11 mouse cellular contexts compared by ENCODE assay signal in the genomic region with DNA sequence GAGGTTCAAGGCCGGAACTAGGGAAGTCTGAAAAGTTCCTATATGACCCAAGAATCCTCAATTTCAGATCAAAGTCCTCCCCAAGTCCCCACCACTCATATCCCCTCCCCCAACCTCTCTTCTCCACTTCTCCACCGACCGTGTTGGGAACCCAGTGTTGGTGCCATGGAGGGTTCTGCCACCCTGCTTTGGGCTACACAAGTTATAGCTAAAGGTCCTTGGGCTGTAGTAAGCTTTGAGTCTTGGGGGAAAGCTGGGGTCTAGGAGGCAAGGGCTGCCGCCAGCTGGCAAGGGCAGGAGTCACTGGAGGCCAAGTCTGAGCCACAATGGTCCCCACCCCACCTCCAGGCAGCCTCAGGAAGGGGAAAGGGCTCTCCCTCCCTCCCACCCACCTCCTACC.
A peak's percentile ranks its signal among the peaks of the same experiment; 100 is the strongest.
DNase-seq lines count a peak whose midpoint lies in the region; ATAC-seq and TF ChIP-seq lines count a peak whose summit lies in the region.
"Had no signal": no experiment of that assay in that cellular context is flagged by ENCODE, and none has a peak within 500 bp of the region (broad histone marks: within the 10 kb centered on the region; RNA-seq: fewer than 3 reads in every experiment).

No protein-coding gene starts in this region.

- intact Hi-C loops in gastrocnemius, postnatal 14 days (cut with DNase I; ENCODE audit: low total_unique reads), result loop anchor here (5.0 kb wide), 1 partner anchor 37 kb away; no protein-coding TSS in a partner anchor

- 0 out of 2 replicates have a peak overlapping the region, but pooled peaks have one; percentile 78 for H3K27ac ChIP-seq in cortical plate, adult 2 months (ENCODE audit: insufficient read depth, low read length)
- H3K27ac ChIP-seq in embryonic fibroblast, embryonic 13.5 days (ENCODE audit: insufficient read depth, low read length), result peak overlapping the region; percentile 49; the same call in 1 of the 2 replicates
- H3K27ac ChIP-seq in limb, embryonic 15.5 days, result no peak overlapping the region
- H3K27ac ChIP-seq: midbrain, embryonic 12.5 days had no signal

- TF ChIP-seq POLR2A in cortical plate, adult 2 months (IDR thresholded peaks at IDR 0.05; ENCODE audit: extremely low read depth, insufficient read depth, low read length), result no peak
- TF ChIP-seq POLR2A in embryonic fibroblast, embryonic 13.5 days (IDR thresholded peaks at IDR 0.05; ENCODE audit: low read depth, low read length), result no peak

- H3K27me3 ChIP-seq in limb, embryonic 15.5 days, result no peaks in the 10 kb centered on the region

- peak overlapping the region; percentile 53 for H3K4me3 ChIP-seq in cortical plate, adult 2 months (ENCODE audit: insufficient read depth, low read length)
- peak overlapping the region; percentile 82 for H3K4me3 ChIP-seq in embryonic fibroblast, embryonic 13.5 days (ENCODE audit: insufficient read depth, low read length)
- H3K4me3 ChIP-seq in limb, embryonic 15.5 days, result peak overlapping the region; percentile 44; the same call in 1 of the 2 replicates
- H3K4me3 ChIP-seq: midbrain, embryonic 12.5 days had no signal

- peak overlapping the region; percentile 64; the same call in 1 of the 2 replicates for H3K4me2 ChIP-seq in limb, embryonic 15.5 days
- H3K4me2 ChIP-seq: midbrain, embryonic 12.5 days had no signal

- DNase-seq in kidney, adult 18-20 months, result peak; percentile 48
- DNase-seq in kidney, postnatal 14 days, result no peak
- DNase-seq in adrenal gland, adult 8-10 months, result no peak
- DNase-seq in gastrocnemius, postnatal 14 days, result no peak
- no peak for DNase-seq in frontal cortex, adult 2 months (ENCODE audit: extremely low spot score in 1 of 2, low spot score in 1 of 2)
- DNase-seq: embryo, embryonic 11 days; thymus, postnatal 36 days had no signal

- H3K9ac ChIP-seq in limb, embryonic 15.5 days, result no peak overlapping the region
- H3K9ac ChIP-seq: midbrain, embryonic 12.5 days had no signal

- no peaks in the 10 kb centered on the region for H3K9me3 ChIP-seq in limb, embryonic 15.5 days
- H3K9me3 ChIP-seq: midbrain, embryonic 12.5 days had no signal

- ATAC-seq in limb, embryonic 15.5 days (ENCODE audit: insufficient number of reproducible peaks, low FRiP score, low TSS enrichment, low read depth), result no peak

- no peak for TF ChIP-seq CTCF in cortical plate, adult 2 months (IDR thresholded peaks at IDR 0.05; ENCODE audit: extremely low read depth, insufficient read depth, low read length)
- TF ChIP-seq CTCF in embryonic fibroblast, embryonic 13.5 days (IDR thresholded peaks at IDR 0.05; ENCODE audit: borderline replicate concordance, insufficient read depth, low read length), result no peak

- H3K36me3 ChIP-seq in limb, embryonic 15.5 days, result no peaks in the 10 kb centered on the region
- H3K36me3 ChIP-seq: midbrain, embryonic 12.5 days had no signal

- H3K4me1 ChIP-seq in cortical plate, adult 2 months (ENCODE audit: control insufficient read depth, insufficient read depth, low read length), result no peaks in the 10 kb centered on the region
- peaks cover 21% of the 10 kb centered on the region for H3K4me1 ChIP-seq in embryonic fibroblast, embryonic 13.5 days (ENCODE audit: control insufficient read depth, insufficient read depth, low read length)
- peaks cover 76% of the 10 kb centered on the region for H3K4me1 ChIP-seq in limb, embryonic 15.5 days

- 53% methylated on average over 4 of the region's 4 CpGs for WGBS in limb, embryonic 15.5 days
